Mouse (Mus musculus): ENCODE measurements around the gene Gdpgp1. TPM values are rescaled to one million over a fixed set of nuclear protein-coding genes. Genes with fewer than 3 reads are reported as not detected.

Gene Gdpgp1
- polyA plus RNA-seq, 1 experiment from 2014 or later, result 2.4 TPM

- Histone ChIP-seq H3K9ac (peak overlapping the region; percentile 83), H3K27me3 (no peaks in the 10 kb centered on the region), H3K36me3 (peaks cover 40% of the 10 kb centered on the region), H3K9me3 (replicated peaks) (no peaks in the 10 kb centered on the region), H3K27ac (peak overlapping the region; percentile 100), H3K4me3 (replicated peaks) (peak overlapping the region; percentile 52), H3K4me2 (peak overlapping the region; percentile 88), H3K4me1 (replicated peaks) (peaks cover 98% of the 10 kb centered on the region)
- ATAC-seq (ENCODE audit: low read depth) (peak; percentile 87), DNase-seq (peak; percentile 94)
- 13% methylated on average over 10 of the region's 10 CpGs for WGBS (ENCODE audit: insufficient replicate concordance)
These were observed 23.8 kb upstream of the Gdpgp1 start for GRCm38 (mm10) chr7:80208738-80209430.

- 13% methylated on average over 6 of the region's 6 CpGs for WGBS (ENCODE audit: insufficient replicate concordance)
- peak overlapping the region; percentile 88 for H3K4me2 ChIP-seq
These were observed 23.0 kb upstream of the Gdpgp1 start for GRCm38 (mm10) chr7:80209669-80210068.

GRCm38 (mm10) chr7:80210982-80211381 lies 21.7 kb upstream of the Gdpgp1 start:
- H3K4me3 ChIP-seq (replicated peaks), result peak overlapping the region; percentile 10; the same call in 1 of the 2 replicates
- H3K4me1 ChIP-seq (replicated peaks), result peaks cover 98% of the 10 kb centered on the region
- DNase-seq (no peak), ATAC-seq (ENCODE audit: low read depth) (no peak)
- peak overlapping the region; percentile 88 for H3K4me2 ChIP-seq
- 83% methylated on average over 4 of the region's 4 CpGs for WGBS (ENCODE audit: insufficient replicate concordance)
- peak overlapping the region; percentile 100 for H3K27ac ChIP-seq
- H3K9me3 ChIP-seq (replicated peaks), result no peaks in the 10 kb centered on the region
- H3K36me3 ChIP-seq, result peaks cover 53% of the 10 kb centered on the region
- H3K9ac ChIP-seq, result peak overlapping the region; percentile 83
- no peaks in the 10 kb centered on the region for H3K27me3 ChIP-seq

More at GRCm38 (mm10) chr7:80209669-80210068, 23.0 kb upstream of the Gdpgp1 start:
- peak overlapping the region; percentile 100 for H3K27ac ChIP-seq
- ATAC-seq (ENCODE audit: low read depth) (no peak), DNase-seq (no peak)
- H3K27me3 ChIP-seq, result no peaks in the 10 kb centered on the region
- H3K4me1 ChIP-seq (replicated peaks), result peaks cover 98% of the 10 kb centered on the region
- peak overlapping the region; percentile 83 for H3K9ac ChIP-seq
- peaks cover 40% of the 10 kb centered on the region for H3K36me3 ChIP-seq
- H3K4me3 ChIP-seq (replicated peaks), result peak overlapping the region; percentile 52
- no peaks in the 10 kb centered on the region for H3K9me3 ChIP-seq (replicated peaks)

GRCm38 (mm10) chr7:80213604-80214003 lies 19.1 kb upstream of the Gdpgp1 start:
- Histone ChIP-seq H3K9me3 (replicated peaks) (no peaks in the 10 kb centered on the region), H3K4me3 (replicated peaks) (no peak overlapping the region), H3K9ac (0 out of 2 replicates have a peak overlapping the region, but pooled peaks have one; percentile 33), H3K4me2 (no peak overlapping the region), H3K27me3 (no peaks in the 10 kb centered on the region), H3K4me1 (replicated peaks) (peaks cover 72% of the 10 kb centered on the region), H3K36me3 (peaks cover 75% of the 10 kb centered on the region), H3K27ac (peak overlapping the region; percentile 100)
- DNase-seq, result no peak
- WGBS (ENCODE audit: insufficient replicate concordance), result 87% methylated on average over 7 of the region's 7 CpGs
- no peak for ATAC-seq (ENCODE audit: low read depth)

- DNase-seq (no peak), ATAC-seq (ENCODE audit: low read depth) (no peak)
- Histone ChIP-seq H3K4me3 (replicated peaks) (no peak overlapping the region), H3K9me3 (replicated peaks) (no peaks in the 10 kb centered on the region), H3K9ac (0 out of 2 replicates have a peak overlapping the region, but pooled peaks have one; percentile 41), H3K36me3 (peaks cover 84% of the 10 kb centered on the region), H3K4me1 (replicated peaks) (peaks cover 63% of the 10 kb centered on the region), H3K27me3 (no peaks in the 10 kb centered on the region), H3K27ac (peak overlapping the region; percentile 100), H3K4me2 (no peak overlapping the region)
- WGBS (ENCODE audit: insufficient replicate concordance), result 85% methylated on average over 8 of the region's 8 CpGs
These were observed 18.2 kb upstream of the Gdpgp1 start for GRCm38 (mm10) chr7:80214459-80214858.

GRCm38 (mm10) chr7:80215398-80215797 lies 17.3 kb upstream of the Gdpgp1 start:
- peak; percentile 71 for ATAC-seq (ENCODE audit: low read depth)
- H3K36me3 ChIP-seq, result peaks cover 93% of the 10 kb centered on the region
- H3K4me3 ChIP-seq (replicated peaks), result no peak overlapping the region
- peaks cover 54% of the 10 kb centered on the region for H3K4me1 ChIP-seq (replicated peaks)
- no peaks in the 10 kb centered on the region for H3K9me3 ChIP-seq (replicated peaks)
- no peak overlapping the region for H3K4me2 ChIP-seq
- peak overlapping the region; percentile 20; the same call in 1 of the 2 replicates for H3K9ac ChIP-seq
- peak overlapping the region; percentile 100 for H3K27ac ChIP-seq
- H3K27me3 ChIP-seq, result no peaks in the 10 kb centered on the region
- peak; percentile 71 for DNase-seq
- 37% methylated on average over 4 of the region's 4 CpGs for WGBS (ENCODE audit: insufficient replicate concordance)

- H3K27me3 ChIP-seq, result no peaks in the 10 kb centered on the region
- H3K36me3 ChIP-seq, result peaks cover 100% of the 10 kb centered on the region
- H3K9ac ChIP-seq, result no peak overlapping the region
- no peak overlapping the region for H3K4me2 ChIP-seq
- H3K4me1 ChIP-seq (replicated peaks), result peaks cover 42% of the 10 kb centered on the region
- no peak for ATAC-seq (ENCODE audit: low read depth)
- no peak for DNase-seq
- no peak overlapping the region for H3K4me3 ChIP-seq (replicated peaks)
- H3K9me3 ChIP-seq (replicated peaks), result no peaks in the 10 kb centered on the region
- H3K27ac ChIP-seq, result 0 out of 2 replicates have a peak overlapping the region, but pooled peaks have one; percentile 7
- 91% methylated on average over 8 of the region's 8 CpGs for WGBS (ENCODE audit: insufficient replicate concordance)
These were observed 16.1 kb upstream of the Gdpgp1 start for GRCm38 (mm10) chr7:80216566-80216965.

- ATAC-seq (ENCODE audit: low read depth), result no peak
- Histone ChIP-seq H3K36me3 (peaks cover 100% of the 10 kb centered on the region), H3K9me3 (replicated peaks) (no peaks in the 10 kb centered on the region), H3K27me3 (no peaks in the 10 kb centered on the region), H3K9ac (no peak overlapping the region), H3K4me1 (replicated peaks) (peaks cover 21% of the 10 kb centered on the region), H3K27ac (no peak overlapping the region), H3K4me2 (no peak overlapping the region), H3K4me3 (replicated peaks) (no peak overlapping the region)
- DNase-seq, result no peak
- WGBS (ENCODE audit: insufficient replicate concordance), result 89% methylated on average over 9 of the region's 9 CpGs
These were observed 14.0 kb upstream of the Gdpgp1 start for GRCm38 (mm10) chr7:80218666-80219065.

GRCm38 (mm10) chr7:80220237-80220797 lies 12.3 kb upstream of the Gdpgp1 start:
- H3K36me3 ChIP-seq, result peaks cover 100% of the 10 kb centered on the region
- no peak for ATAC-seq (ENCODE audit: low read depth)
- no peak for DNase-seq

GRCm38 (mm10) chr7:80221179-80221750 lies 11.4 kb upstream of the Gdpgp1 start:
- H3K9ac ChIP-seq, result no peak overlapping the region

More at GRCm38 (mm10) chr7:80220237-80220797, 12.3 kb upstream of the Gdpgp1 start:
- WGBS (ENCODE audit: insufficient replicate concordance), result 94% methylated on average over 9 of the region's 9 CpGs
- Histone ChIP-seq H3K4me2 (no peak overlapping the region), H3K9me3 (replicated peaks) (no peaks in the 10 kb centered on the region), H3K27me3 (no peaks in the 10 kb centered on the region), H3K4me1 (replicated peaks) (peaks cover 7% of the 10 kb centered on the region), H3K4me3 (replicated peaks) (no peak overlapping the region), H3K9ac (no peak overlapping the region), H3K27ac (peak overlapping the region; percentile 11)

GRCm38 (mm10) chr7:80227065-80227464 lies 5.6 kb upstream of the Gdpgp1 start:
- Histone ChIP-seq H3K9me3 (replicated peaks) (no peaks in the 10 kb centered on the region), H3K36me3 (peaks cover 67% of the 10 kb centered on the region), H3K4me1 (replicated peaks) (peaks cover 34% of the 10 kb centered on the region), H3K4me2 (no peak overlapping the region), H3K9ac (no peak overlapping the region), H3K27me3 (no peaks in the 10 kb centered on the region), H3K4me3 (replicated peaks) (no peak overlapping the region), H3K27ac (peak overlapping the region; percentile 58; the same call in 1 of the 2 replicates)
- DNase-seq (no peak), ATAC-seq (ENCODE audit: low read depth) (no peak)
- WGBS (ENCODE audit: insufficient replicate concordance), result 97% methylated on average over 4 of the region's 4 CpGs

More at GRCm38 (mm10) chr7:80221179-80221750, 11.4 kb upstream of the Gdpgp1 start:
- no peak for ATAC-seq (ENCODE audit: low read depth)
- Histone ChIP-seq H3K9me3 (replicated peaks) (no peaks in the 10 kb centered on the region), H3K4me1 (replicated peaks) (no peaks in the 10 kb centered on the region), H3K36me3 (peaks cover 100% of the 10 kb centered on the region), H3K4me3 (replicated peaks) (no peak overlapping the region), H3K27me3 (no peaks in the 10 kb centered on the region), H3K4me2 (no peak overlapping the region), H3K27ac (no peak overlapping the region)
- no peak for DNase-seq
- 88% methylated on average over 4 of the region's 4 CpGs for WGBS (ENCODE audit: insufficient replicate concordance)

Data from liver, embryonic 13.5 days (tissue).